Mouse (Mus musculus): ENCODE results near the gene Utp14a. TPM values are rescaled to one million over a fixed set of nuclear protein-coding genes. Genes with fewer than 3 reads are reported as not detected.
A peak's percentile ranks its signal among the peaks of the same experiment; 100 is the strongest.

The Utp14a gene
- polyA plus RNA-seq, 1 experiment from 2014 or later = 22.4 TPM

GRCm38 (mm10) chrX:48255830-48256428 lies 733 bp upstream of the Utp14a start:
- Histone ChIP-seq H3K4me2 (ENCODE audit: low read depth) (peak overlapping the region; percentile 51), H3K36me3 (ENCODE audit: control insufficient read depth, insufficient read depth, low read length) (no peaks in the 10 kb centered on the region), H3K27me3 (ENCODE audit: control insufficient read depth, insufficient read depth, low read length) (no peaks in the 10 kb centered on the region), H3K4me1 (ENCODE audit: control insufficient read depth, insufficient read depth, low read length) (no peaks in the 10 kb centered on the region), H3K9me3 (ENCODE audit: control insufficient read depth, low read length) (no peaks in the 10 kb centered on the region), H3K9ac (ENCODE audit: low read length) (peak overlapping the region; percentile 44), H3K27ac (ENCODE audit: low read depth, low read length) (peak overlapping the region; percentile 62; the same call in 1 of the 2 replicates), H3K4me3 (ENCODE audit: low read depth, low read length) (peak overlapping the region; percentile 47)
- peak; percentile 53 for ATAC-seq (ENCODE audit: insufficient read depth, low FRiP score, low TSS enrichment)
- peak; percentile 12 for DNase-seq (ENCODE audit: low spot score)
- whole genome bisulfite sequencing = 19% methylated on average over 18 of the region's 18 CpGs

DNA sequence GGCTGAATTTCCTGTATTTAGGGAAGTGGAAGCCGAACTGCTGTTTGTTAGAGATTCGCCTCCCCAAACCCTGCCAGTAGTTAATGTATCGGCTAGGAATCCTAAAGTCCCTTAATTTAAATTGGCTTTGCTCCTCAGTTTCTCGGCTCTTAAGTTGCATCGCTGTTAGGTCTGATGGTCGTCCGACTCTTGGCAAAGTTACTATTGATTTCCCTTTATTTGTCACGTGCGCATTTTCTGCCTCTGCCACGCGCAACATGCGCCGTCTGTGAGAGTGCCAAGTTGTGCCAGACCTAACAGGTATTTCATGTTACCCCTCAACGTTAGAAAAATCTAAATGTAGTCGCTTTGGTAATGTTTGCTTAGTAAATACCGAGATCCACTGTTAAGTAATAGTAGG lies 349 bp downstream of the Utp14a start:
- Histone ChIP-seq H3K36me3 (ENCODE audit: control insufficient read depth, insufficient read depth, low read length) (no peaks in the 10 kb centered on the region), H3K27me3 (ENCODE audit: control insufficient read depth, insufficient read depth, low read length) (no peaks in the 10 kb centered on the region), H3K27ac (ENCODE audit: low read depth, low read length) (no peak overlapping the region), H3K4me3 (ENCODE audit: low read depth, low read length) (peak overlapping the region; percentile 47), H3K4me1 (ENCODE audit: control insufficient read depth, insufficient read depth, low read length) (no peaks in the 10 kb centered on the region), H3K9ac (ENCODE audit: low read length) (peak overlapping the region; percentile 50), H3K4me2 (ENCODE audit: low read depth) (peak overlapping the region; percentile 51), H3K9me3 (ENCODE audit: control insufficient read depth, low read length) (no peaks in the 10 kb centered on the region)
- 16% methylated on average over 16 of the region's 16 CpGs for WGBS
- DNase-seq (ENCODE audit: low spot score) (no peak), ATAC-seq (ENCODE audit: insufficient read depth, low FRiP score, low TSS enrichment) (no peak)

DNA sequence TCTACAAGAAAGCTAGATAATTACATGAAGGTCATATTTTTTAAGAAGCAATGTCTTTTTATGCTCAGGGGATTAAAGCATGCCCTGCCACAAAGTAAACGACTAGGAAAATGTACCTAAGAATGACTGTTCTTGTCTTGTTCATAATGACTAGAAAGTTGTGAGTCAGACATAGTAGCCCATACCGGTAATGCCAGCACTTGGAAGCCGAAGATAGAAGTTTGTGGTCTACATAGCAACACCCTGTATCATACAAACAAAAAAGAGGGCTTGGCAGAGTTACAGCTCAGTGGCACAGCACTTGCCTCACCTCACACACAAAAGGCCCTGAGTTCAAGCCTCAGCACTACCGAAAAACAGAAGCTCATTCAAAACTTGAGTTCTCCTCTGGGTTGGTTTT lies 15.0 kb downstream of the Utp14a start:
- 86% methylated on average over 4 of the region's 4 CpGs for WGBS
- DNase-seq (ENCODE audit: low spot score) (no peak), ATAC-seq (ENCODE audit: insufficient read depth, low FRiP score, low TSS enrichment) (no peak)
- no peaks in the 10 kb centered on the region for H3K27me3 ChIP-seq (ENCODE audit: control insufficient read depth, insufficient read depth, low read length)
- no peak overlapping the region for H3K4me3 ChIP-seq (ENCODE audit: low read depth, low read length)
- H3K4me2 ChIP-seq (ENCODE audit: low read depth) = no peak overlapping the region
- H3K36me3 ChIP-seq (ENCODE audit: control insufficient read depth, insufficient read depth, low read length) = no peaks in the 10 kb centered on the region; the same call in 1 of the 2 replicates
- no peak overlapping the region for H3K27ac ChIP-seq (ENCODE audit: low read depth, low read length)
- H3K9me3 ChIP-seq (ENCODE audit: control insufficient read depth, low read length) = no peaks in the 10 kb centered on the region
- no peak overlapping the region for H3K9ac ChIP-seq (ENCODE audit: low read length)
- no peaks in the 10 kb centered on the region for H3K4me1 ChIP-seq (ENCODE audit: control insufficient read depth, insufficient read depth, low read length)

- Histone ChIP-seq H3K27ac (ENCODE audit: low read depth, low read length) (no peak overlapping the region), H3K4me2 (ENCODE audit: low read depth) (no peak overlapping the region), H3K27me3 (ENCODE audit: control insufficient read depth, insufficient read depth, low read length) (no peaks in the 10 kb centered on the region), H3K4me1 (ENCODE audit: control insufficient read depth, insufficient read depth, low read length) (no peaks in the 10 kb centered on the region), H3K9me3 (ENCODE audit: control insufficient read depth, low read length) (no peaks in the 10 kb centered on the region), H3K4me3 (ENCODE audit: low read depth, low read length) (no peak overlapping the region), H3K9ac (ENCODE audit: low read length) (no peak overlapping the region), H3K36me3 (ENCODE audit: control insufficient read depth, insufficient read depth, low read length) (no peaks in the 10 kb centered on the region; the same call in 1 of the 2 replicates)
- 85% methylated on average over 10 of the region's 10 CpGs for WGBS
- DNase-seq (ENCODE audit: low spot score) (no peak), ATAC-seq (ENCODE audit: insufficient read depth, low FRiP score, low TSS enrichment) (no peak)
Observed at GRCm38 (mm10) chrX:48274634-48275033, 18.0 kb downstream of the Utp14a start.

- Histone ChIP-seq H3K4me2 (ENCODE audit: low read depth) (no peak overlapping the region), H3K36me3 (ENCODE audit: control insufficient read depth, insufficient read depth, low read length) (no peaks in the 10 kb centered on the region; the same call in 1 of the 2 replicates), H3K9me3 (ENCODE audit: control insufficient read depth, low read length) (no peaks in the 10 kb centered on the region), H3K4me3 (ENCODE audit: low read depth, low read length) (no peak overlapping the region), H3K27ac (ENCODE audit: low read depth, low read length) (no peak overlapping the region), H3K4me1 (ENCODE audit: control insufficient read depth, insufficient read depth, low read length) (no peaks in the 10 kb centered on the region), H3K27me3 (ENCODE audit: control insufficient read depth, insufficient read depth, low read length) (no peaks in the 10 kb centered on the region), H3K9ac (ENCODE audit: low read length) (no peak overlapping the region)
- ATAC-seq (ENCODE audit: insufficient read depth, low FRiP score, low TSS enrichment) (no peak), DNase-seq (ENCODE audit: low spot score) (peak; percentile 21)
- WGBS = 44% methylated on average over 3 of the region's 3 CpGs
Observed at GRCm38 (mm10) chrX:48278103-48278502, 21.4 kb downstream of the Utp14a start.

GRCm38 (mm10) chrX:48284386-48285005 lies 27.8 kb downstream of the Utp14a start:
- H3K4me1 ChIP-seq (ENCODE audit: control insufficient read depth, insufficient read depth, low read length) = no peaks in the 10 kb centered on the region
- peak overlapping the region; percentile 63 for H3K9ac ChIP-seq (ENCODE audit: low read length)
- peak overlapping the region; percentile 86 for H3K27ac ChIP-seq (ENCODE audit: low read depth, low read length)
- no peaks in the 10 kb centered on the region for H3K27me3 ChIP-seq (ENCODE audit: control insufficient read depth, insufficient read depth, low read length)
- DNase-seq (ENCODE audit: low spot score) (peak; percentile 86), ATAC-seq (ENCODE audit: insufficient read depth, low FRiP score, low TSS enrichment) (peak; percentile 86)
- 14% methylated on average over 24 of the region's 37 CpGs for WGBS
- peak overlapping the region; percentile 41 for H3K4me3 ChIP-seq (ENCODE audit: low read depth, low read length)
- H3K4me2 ChIP-seq (ENCODE audit: low read depth) = peak overlapping the region; percentile 55
- H3K36me3 ChIP-seq (ENCODE audit: control insufficient read depth, insufficient read depth, low read length) = no peaks in the 10 kb centered on the region
- H3K9me3 ChIP-seq (ENCODE audit: control insufficient read depth, low read length) = no peaks in the 10 kb centered on the region

DNA sequence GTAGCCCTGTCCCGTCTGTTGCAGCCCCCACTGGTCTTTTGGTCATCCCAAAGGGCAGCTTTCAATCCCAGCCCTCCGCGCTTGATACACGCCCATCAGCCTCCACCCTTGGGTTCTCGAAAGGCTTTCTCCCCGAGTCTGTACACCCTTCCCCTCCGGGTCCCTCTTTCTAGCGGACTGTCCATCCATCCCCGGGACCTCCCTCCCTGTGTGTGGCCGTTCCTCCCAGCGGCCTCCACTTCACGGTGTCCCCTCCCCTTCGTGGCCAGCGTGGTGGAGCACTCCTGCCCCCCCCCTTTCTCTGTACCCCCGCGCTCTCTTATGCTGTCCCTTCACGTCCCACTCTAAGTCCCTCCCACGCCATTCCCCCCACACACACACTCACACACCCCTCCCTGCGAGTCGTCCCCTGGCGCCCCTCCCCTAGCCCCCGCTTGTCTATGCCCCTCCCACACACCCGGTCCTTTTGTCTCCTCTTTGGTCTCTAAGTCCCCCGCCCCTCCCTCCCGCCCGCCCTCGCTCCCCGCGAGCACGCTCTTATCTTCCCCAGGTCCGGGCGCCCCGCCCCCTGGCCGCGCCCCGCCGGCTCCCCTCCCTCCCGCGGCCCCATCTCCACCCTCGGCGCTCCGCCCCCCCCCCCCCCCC lies 28.5 kb downstream of the Utp14a start:
- Histone ChIP-seq H3K9me3 (ENCODE audit: control insufficient read depth, low read length) (no peaks in the 10 kb centered on the region), H3K27me3 (ENCODE audit: control insufficient read depth, insufficient read depth, low read length) (no peaks in the 10 kb centered on the region), H3K36me3 (ENCODE audit: control insufficient read depth, insufficient read depth, low read length) (no peaks in the 10 kb centered on the region), H3K4me2 (ENCODE audit: low read depth) (peak overlapping the region; percentile 55), H3K4me1 (ENCODE audit: control insufficient read depth, insufficient read depth, low read length) (no peaks in the 10 kb centered on the region), H3K4me3 (ENCODE audit: low read depth, low read length) (peak overlapping the region; percentile 41), H3K27ac (ENCODE audit: low read depth, low read length) (peak overlapping the region; percentile 86), H3K9ac (ENCODE audit: low read length) (peak overlapping the region; percentile 63)
- ATAC-seq (ENCODE audit: insufficient read depth, low FRiP score, low TSS enrichment) (peak; percentile 89), DNase-seq (ENCODE audit: low spot score) (peak; percentile 86)
- WGBS = 16% methylated on average over 24 of the region's 42 CpGs

- WGBS = 19% methylated on average over 18 of the region's 34 CpGs
- ATAC-seq (ENCODE audit: insufficient read depth, low FRiP score, low TSS enrichment) = peak; percentile 69
- no peaks in the 10 kb centered on the region for H3K9me3 ChIP-seq (ENCODE audit: control insufficient read depth, low read length)
- no peak for DNase-seq (ENCODE audit: low spot score)
- H3K27me3 ChIP-seq (ENCODE audit: control insufficient read depth, insufficient read depth, low read length) = no peaks in the 10 kb centered on the region
- peak overlapping the region; percentile 42 for H3K9ac ChIP-seq (ENCODE audit: low read length)
- H3K4me2 ChIP-seq (ENCODE audit: low read depth) = peak overlapping the region; percentile 55
- H3K4me1 ChIP-seq (ENCODE audit: control insufficient read depth, insufficient read depth, low read length) = no peaks in the 10 kb centered on the region
- H3K4me3 ChIP-seq (ENCODE audit: low read depth, low read length) = peak overlapping the region; percentile 41
- H3K27ac ChIP-seq (ENCODE audit: low read depth, low read length) = peak overlapping the region; percentile 39; the same call in 1 of the 2 replicates
- H3K36me3 ChIP-seq (ENCODE audit: control insufficient read depth, insufficient read depth, low read length) = no peaks in the 10 kb centered on the region
Observed at GRCm38 (mm10) chrX:48285651-48286021, 29.0 kb downstream of the Utp14a start.

All from neural tube, embryonic 11.5 days (tissue).